Mouse (Mus musculus): ENCODE measurements at regions not wholly inside any gene's neighbourhood (a gene's known extent, or its start where the extent isn't known, plus 50 kb on each side); places are given as distances from the start of the nearest gene placed in this dataset.

GRCm38 (mm10) chr13:43988421-43988820 lies 203.8 kb downstream of the Cd83 start:
- WGBS: 76% methylated on average over 4 of the region's 4 CpGs
- no peak for TF ChIP-seq CTCF (IDR thresholded peaks at IDR 0.05; ENCODE audit: control insufficient read depth, insufficient read depth, low read length)
- no peak for TF ChIP-seq POLR2A (IDR thresholded peaks at IDR 0.05; ENCODE audit: borderline replicate concordance, control insufficient read depth, low read depth, low read length)
- Histone ChIP-seq H3K27ac (ENCODE audit: control insufficient read depth, insufficient read depth, low read depth, low read length, poor library complexity) (no peak overlapping the region), H3K4me1 (ENCODE audit: control insufficient read depth, insufficient read depth, low read length) (no peaks in the 10 kb centered on the region; the same call in 1 of the 2 replicates), H3K4me3 (replicated peaks; ENCODE audit: control insufficient read depth, low read depth, low read length) (no peak overlapping the region)

- no peaks in the 10 kb centered on the region; the same call in 1 of the 2 replicates for H3K4me1 ChIP-seq (ENCODE audit: control insufficient read depth, insufficient read depth, low read length)
- no peak overlapping the region for H3K4me3 ChIP-seq (replicated peaks; ENCODE audit: control insufficient read depth, low read depth, low read length)
- no peak for TF ChIP-seq POLR2A (IDR thresholded peaks at IDR 0.05; ENCODE audit: borderline replicate concordance, control insufficient read depth, low read depth, low read length)
- no peak for TF ChIP-seq CTCF (IDR thresholded peaks at IDR 0.05; ENCODE audit: control insufficient read depth, insufficient read depth, low read length)
- H3K27ac ChIP-seq (ENCODE audit: control insufficient read depth, insufficient read depth, low read depth, low read length, poor library complexity): no peak overlapping the region
- WGBS: 84% methylated on average over 16 of the region's 16 CpGs
Observed at GRCm38 (mm10) chr13:43990281-43991101, 205.9 kb downstream of the Cd83 start.

- no peak overlapping the region for H3K4me3 ChIP-seq (replicated peaks; ENCODE audit: control insufficient read depth, low read depth, low read length)
- WGBS: 30% methylated on average over 5 of the region's 5 CpGs
- no peak overlapping the region for H3K27ac ChIP-seq (ENCODE audit: control insufficient read depth, insufficient read depth, low read depth, low read length, poor library complexity)
- no peaks in the 10 kb centered on the region for H3K4me1 ChIP-seq (ENCODE audit: control insufficient read depth, insufficient read depth, low read length)
- TF ChIP-seq POLR2A (IDR thresholded peaks at IDR 0.05; ENCODE audit: borderline replicate concordance, control insufficient read depth, low read depth, low read length) (no peak), CTCF (IDR thresholded peaks at IDR 0.05; ENCODE audit: control insufficient read depth, insufficient read depth, low read length) (no peak)
Observed at GRCm38 (mm10) chr13:43991774-43992173, 207.2 kb downstream of the Cd83 start.

GRCm38 (mm10) chr13:43992968-43993367 lies 208.4 kb downstream of the Cd83 start:
- H3K27ac ChIP-seq (ENCODE audit: control insufficient read depth, insufficient read depth, low read depth, low read length, poor library complexity): no peak overlapping the region
- H3K4me1 ChIP-seq (ENCODE audit: control insufficient read depth, insufficient read depth, low read length): no peaks in the 10 kb centered on the region
- no peak overlapping the region for H3K4me3 ChIP-seq (replicated peaks; ENCODE audit: control insufficient read depth, low read depth, low read length)
- TF ChIP-seq CTCF (IDR thresholded peaks at IDR 0.05; ENCODE audit: control insufficient read depth, insufficient read depth, low read length) (no peak), POLR2A (IDR thresholded peaks at IDR 0.05; ENCODE audit: borderline replicate concordance, control insufficient read depth, low read depth, low read length) (no peak)

GRCm38 (mm10) chr13:43994361-43994760 lies 209.8 kb downstream of the Cd83 start:
- Histone ChIP-seq H3K4me3 (replicated peaks; ENCODE audit: control insufficient read depth, low read depth, low read length) (no peak overlapping the region), H3K4me1 (ENCODE audit: control insufficient read depth, insufficient read depth, low read length) (no peaks in the 10 kb centered on the region), H3K27ac (ENCODE audit: control insufficient read depth, insufficient read depth, low read depth, low read length, poor library complexity) (no peak overlapping the region)
- WGBS: 78% methylated on average over 4 of the region's 4 CpGs
- TF ChIP-seq CTCF (IDR thresholded peaks at IDR 0.05; ENCODE audit: control insufficient read depth, insufficient read depth, low read length): no peak
- TF ChIP-seq POLR2A (IDR thresholded peaks at IDR 0.05; ENCODE audit: borderline replicate concordance, control insufficient read depth, low read depth, low read length): no peak

- TF ChIP-seq CTCF (IDR thresholded peaks at IDR 0.05; ENCODE audit: control insufficient read depth, insufficient read depth, low read length) (no peak), POLR2A (IDR thresholded peaks at IDR 0.05; ENCODE audit: borderline replicate concordance, control insufficient read depth, low read depth, low read length) (no peak)
- 84% methylated on average over 3 of the region's 3 CpGs for WGBS
Observed at GRCm38 (mm10) chr13:43995623-43996022, 211.0 kb downstream of the Cd83 start.

GRCm38 (mm10) chr13:44001861-44002545 lies 217.4 kb downstream of the Cd83 start:
- WGBS: 82% methylated on average over 12 of the region's 12 CpGs
- H3K27ac ChIP-seq (ENCODE audit: control insufficient read depth, insufficient read depth, low read depth, low read length, poor library complexity): no peak overlapping the region
- TF ChIP-seq CTCF (IDR thresholded peaks at IDR 0.05; ENCODE audit: control insufficient read depth, insufficient read depth, low read length): no peak
- no peak for TF ChIP-seq POLR2A (IDR thresholded peaks at IDR 0.05; ENCODE audit: borderline replicate concordance, control insufficient read depth, low read depth, low read length)
- no peaks in the 10 kb centered on the region for H3K4me1 ChIP-seq (ENCODE audit: control insufficient read depth, insufficient read depth, low read length)
- no peak overlapping the region for H3K4me3 ChIP-seq (replicated peaks; ENCODE audit: control insufficient read depth, low read depth, low read length)

More at GRCm38 (mm10) chr13:43995623-43996022, 211.0 kb downstream of the Cd83 start:
- Histone ChIP-seq H3K4me1 (ENCODE audit: control insufficient read depth, insufficient read depth, low read length) (no peaks in the 10 kb centered on the region), H3K27ac (ENCODE audit: control insufficient read depth, insufficient read depth, low read depth, low read length, poor library complexity) (no peak overlapping the region), H3K4me3 (replicated peaks; ENCODE audit: control insufficient read depth, low read depth, low read length) (no peak overlapping the region)

GRCm38 (mm10) chr13:44012868-44013267 lies 228.3 kb downstream of the Cd83 start:
- no peak overlapping the region for H3K4me3 ChIP-seq (replicated peaks; ENCODE audit: control insufficient read depth, low read depth, low read length)
- TF ChIP-seq CTCF (IDR thresholded peaks at IDR 0.05; ENCODE audit: control insufficient read depth, insufficient read depth, low read length) (no peak), POLR2A (IDR thresholded peaks at IDR 0.05; ENCODE audit: borderline replicate concordance, control insufficient read depth, low read depth, low read length) (no peak)
- H3K4me1 ChIP-seq (ENCODE audit: control insufficient read depth, insufficient read depth, low read length): no peaks in the 10 kb centered on the region
- WGBS: 86% methylated on average over 2 of the region's 2 CpGs
- no peak overlapping the region for H3K27ac ChIP-seq (ENCODE audit: control insufficient read depth, insufficient read depth, low read depth, low read length, poor library complexity)

Data from bone marrow, adult 2 months (tissue).